Comparison of ENCODE assay signal across 8 mouse cellular contexts in genomic region chr2:181520118-181520935, GRCm38 (mm10). TPM values are rescaled to one million over a fixed set of nuclear protein-coding genes. Genes with fewer than 3 reads are reported as not detected.
DNase-seq lines count a peak whose midpoint lies in the region; ATAC-seq lines count a peak whose summit lies in the region.

Gene Dnajc5 (plus strand): TSS chr2:181520485.

- WGBS in hindbrain, embryonic 16.5 days = under 1% methylated on average over 69 of the region's 74 CpGs
- 1% methylated on average over 67 of the region's 74 CpGs for WGBS in macrophage (ENCODE audit: missing documents)

- H3K79me2 ChIP-seq in macrophage (ENCODE audit: inconsistent target) = peaks cover 46% of the 10 kb centered on the region

- peak within 1 kb of the TSS; percentile 79 for H3K4me2 ChIP-seq in hindbrain, embryonic 16.5 days (ENCODE audit: low read length)

- peak; percentile 90 for DNase-seq in WW6 (ENCODE audit: low read depth, low spot score)
- DNase-seq in cerebellum, postnatal 4 days (ENCODE audit: low spot score in 2 of 2) = peak; percentile 89 to 94
- DNase-seq in gastrocnemius, adult 18-20 months (ENCODE audit: low spot score) = peak; percentile 98
- peak; percentile 96 to 99 for DNase-seq in left cerebral cortex, adult 18-20 months (ENCODE audit: low spot score in 2 of 2)
- DNase-seq in right cerebral cortex, adult 18-20 months = peak; percentile 98
- DNase-seq in urinary bladder, postnatal 10 days (ENCODE audit: low spot score) = peak; percentile 87

- H3K36me3 ChIP-seq in hindbrain, embryonic 16.5 days (ENCODE audit: control insufficient read depth, insufficient read depth, low read length) = peaks cover 13% of the 10 kb centered on the region
- H3K36me3 ChIP-seq in macrophage (ENCODE audit: inconsistent target) = peaks cover 21% of the 10 kb centered on the region; the same call in 1 of the 2 replicates

- H3K27me3 ChIP-seq in hindbrain, embryonic 16.5 days (replicated peaks; ENCODE audit: control insufficient read depth, insufficient read depth, low read length) = no peaks in the 10 kb centered on the region

- peak within 1 kb of the TSS; percentile 62 for H3K4me3 ChIP-seq in hindbrain, embryonic 16.5 days (ENCODE audit: low read length)
- peak within 1 kb of the TSS; percentile 69 for H3K4me3 ChIP-seq in macrophage (ENCODE audit: inconsistent target)

- peak within 1 kb of the TSS; percentile 91 for H3K9ac ChIP-seq in hindbrain, embryonic 16.5 days (ENCODE audit: low read depth, low read length)

- no peaks in the 10 kb centered on the region for H3K9me3 ChIP-seq in hindbrain, embryonic 16.5 days (ENCODE audit: control insufficient read depth, low read length)

- peaks cover 22% of the 10 kb centered on the region for H3K4me1 ChIP-seq in hindbrain, embryonic 16.5 days (ENCODE audit: control insufficient read depth, insufficient read depth, low read depth, low read length)

- peak within 1 kb of the TSS; percentile 96 for H3K27ac ChIP-seq in hindbrain, embryonic 16.5 days (ENCODE audit: low read depth, low read length)
- H3K27ac ChIP-seq in macrophage = peak within 1 kb of the TSS; percentile 84

- ATAC-seq in hindbrain, embryonic 16.5 days = peak; percentile 98

RNA-seq across cellular contexts. Expression of gene Dnajc5, which starts in this region (rescaled TPM):
- total RNA-seq in gastrocnemius, adult 18-20 months (2021) = 10 to 100 TPM; 42.2 to 47.7 TPM
- 284 and 286 TPM in 2 replicates for polyA plus RNA-seq in hindbrain, embryonic 16.5 days (2015; fragmentation: Nextera tagmentation; extraction: Ambion mirVana)
- total RNA-seq in left cerebral cortex, adult 18-20 months (2021) = 100 to 1,000 TPM; 299 to 304 TPM
- 10 to 100 TPM; 29.2 to 86.1 (median 54.2) TPM for total RNA-seq in macrophage (2018; cell fraction: chromatin; rRNA removed)
- total RNA-seq in macrophage (2018; cell fraction: cytosol; rRNA removed) = 10 to 100 TPM; 58.1 to 91.1 (median 76.6) TPM
- 100 to 1,000 TPM in 4 of 26 experiments, 10 to 100 TPM in 22; 47.9 to 113 (median 73.1) TPM for total RNA-seq in macrophage (2018; cell fraction: nucleus; rRNA removed)
- polyA plus RNA-seq in macrophage (2018) = 50.7 to 68.7 TPM (median 60.0 TPM) in 3 replicates

Comparison
In these comparisons a context has a peak if more than half of its experiments do, and no peak if none do; other contexts are left out.
1. Peak in every context shown above with its lines: DNase-seq, ATAC-seq, H3K4me3 ChIP-seq and H3K27ac ChIP-seq.
2. RNA of gene Dnajc5 (total RNA-seq): 299 to 304 TPM in left cerebral cortex, adult 18-20 months; 42.2 to 47.7 TPM in gastrocnemius, adult 18-20 months; every median in the first group is over 4 times any median in the second.